Mouse (Mus musculus) midbrain, embryonic 14.5 days (tissue): Measurements from ENCODE around the gene Gm8297. TPM values are rescaled to one million over a fixed set of nuclear protein-coding genes. Genes with fewer than 3 reads are reported as not detected.
"Not testable (repeated sequence)": the region's sequence is repeated elsewhere in the genome, so short reads cannot be mapped to it uniquely, and the experiment has no call there.

ENCODE experiments used
- ATAC-seq: fragments of 200-750 bp; cut with Nextera tagmentation; 2 replicates; pipeline ENCODE4 v1.8.0; 2017; ENCODE audit warnings: moderate number of reproducible peaks, moderate library complexity; ENCODE audit not compliant: low FRiP score, low TSS enrichment
- DNase-seq: peaks from one replicate; pipeline ENCODE4 v3.0.0-alpha.2; 2015
- H3K27ac ChIP-seq: fragments of 300-500 bp; sonication (generic); replicated peaks from 2 replicates; pipeline ENCODE4 v1.5.1; 2014; ENCODE audit warnings: mild to moderate bottlenecking, low read depth, low read length, moderate library complexity
- H3K27me3 ChIP-seq: fragments of 300-500 bp; sonication (generic); 2 replicates; pipeline ENCODE4 v1.6.1; 2014; ENCODE audit warnings: low read length, control low read depth, mixed read lengths; ENCODE audit not compliant: control insufficient read depth, insufficient read depth
- H3K36me3 ChIP-seq: fragments of 300-500 bp; sonication (generic); 2 replicates; pipeline ENCODE4 v1.6.1; 2014; ENCODE audit warnings: low read length, control low read depth; ENCODE audit not compliant: control insufficient read depth, insufficient read depth
- H3K4me1 ChIP-seq: fragments of 300-500 bp; sonication (generic); 2 replicates; pipeline ENCODE4 v1.6.1; 2014; ENCODE audit warnings: mild to moderate bottlenecking, antibody characterized with exemption, low read length, control low read depth; ENCODE audit not compliant: control insufficient read depth, insufficient read depth
- H3K4me2 ChIP-seq: fragments of 300-500 bp; sonication (generic); 2 replicates; pipeline ENCODE4 v1.6.1; 2014; ENCODE audit warnings: mild to moderate bottlenecking, low read length, moderate library complexity
- H3K4me3 ChIP-seq: fragments of 300-500 bp; sonication (generic); replicated peaks from 2 replicates; pipeline ENCODE4 v1.5.1; 2014; ENCODE audit warnings: low read depth, low read length
- H3K9ac ChIP-seq: fragments of 300-500 bp; sonication (generic); replicated peaks from 2 replicates; pipeline ENCODE4 v1.6.1; 2014; ENCODE audit warnings: mild to moderate bottlenecking, low read length, moderate library complexity
- H3K9me3 ChIP-seq: fragments of 300-500 bp; sonication (generic); 2 replicates; pipeline ENCODE4 v1.6.1; 2016; ENCODE audit warnings: low read length, control low read depth, mixed read lengths; ENCODE audit not compliant: control insufficient read depth
- WGBS: fragments of 180-500 bp; shearing (Covaris S2); extraction: QIAGEN DNeasy Blood & Tissue Kit; methylation state at CpG from one replicate; pipeline ENCODE4 v1.1.7; 2014; 5-methylcytosine and 5-hydroxymethylcytosine counted together
- polyA plus RNA-seq: library from polyadenylated mRNA; unstranded; fragments of >200 nt; fragmentation: Nextera tagmentation; extraction: Ambion mirVana; gene quantifications from 2 replicates; pipeline ENCODE4 v1.2.1, GENCODE M21; 2014

Gm8297 gene
- not detected in 2 replicates for polyA plus RNA-seq

DNA sequence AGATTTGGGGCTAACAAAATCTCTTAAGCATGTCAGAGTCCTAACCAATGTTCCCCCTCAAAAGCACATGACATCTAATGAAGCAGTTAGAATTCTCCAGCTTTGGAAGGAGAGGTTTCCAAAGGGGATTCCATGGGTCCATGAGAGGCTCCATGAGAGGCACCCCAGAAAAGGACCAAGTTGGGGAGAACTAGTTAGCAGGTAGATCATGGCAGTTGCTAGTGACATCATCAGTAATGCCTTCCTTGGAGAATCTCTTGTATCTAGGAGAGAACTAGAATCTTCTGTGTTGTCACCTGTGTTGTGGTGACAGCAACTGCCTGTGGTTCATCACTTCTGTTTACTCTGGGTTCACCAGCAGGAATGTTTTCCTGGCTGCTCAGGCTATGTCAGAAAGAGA, at the start of gene Gm8297:
Gene Gm8297 (plus strand): TSS at position 301 of the 400 bp plus-strand sequence.
- not testable (repeated sequence) for H3K9me3 ChIP-seq, H3K9ac ChIP-seq, H3K4me1 ChIP-seq, H3K4me3 ChIP-seq, H3K27me3 ChIP-seq, H3K27ac ChIP-seq, H3K36me3 ChIP-seq, DNase-seq, H3K4me2 ChIP-seq, ATAC-seq

DNA sequence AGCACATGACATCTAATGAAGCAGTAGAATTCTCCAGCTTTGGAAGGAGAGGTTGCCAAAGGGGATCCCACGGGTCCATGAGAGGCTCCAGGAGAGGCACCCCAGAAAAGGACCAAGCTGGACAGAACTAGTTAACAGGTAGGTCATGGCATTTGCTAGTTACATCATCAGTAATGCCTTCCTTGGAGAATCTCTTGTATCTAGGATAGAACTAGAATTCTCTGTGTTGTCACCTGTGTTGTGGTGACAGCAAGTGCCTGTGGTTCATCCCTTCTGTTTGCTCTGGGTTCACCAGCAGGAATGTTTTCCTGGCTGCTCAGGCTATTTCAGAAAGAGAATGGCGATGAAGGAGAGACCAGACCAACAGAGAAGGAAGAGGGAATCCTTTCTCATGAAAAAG, 31.9 kb downstream of the Gm8297 start, which contains the start of gene Gm3298:
Gene Gm3298 (plus strand): TSS at position 301 of the 400 bp plus-strand sequence.
- WGBS = 60% methylated on average over 1 of the region's 2 CpGs
- H3K36me3 ChIP-seq, H3K4me2 ChIP-seq, H3K4me3 ChIP-seq, H3K4me1 ChIP-seq, H3K9me3 ChIP-seq, H3K9ac ChIP-seq, H3K27me3 ChIP-seq, ATAC-seq, DNase-seq, H3K27ac ChIP-seq: not testable (repeated sequence)

Other genes with a start within 250 kb of the Gm8297 start
- gene Gm9602, start 207.6 kb upstream of the Gm8297 start, polyA plus RNA-seq = not detected in 2 replicates
- gene Gm3269, start 145.8 kb upstream of the Gm8297 start, polyA plus RNA-seq = not detected in 2 replicates
- 3.0 and 4.4 TPM in 2 replicates for gene Gm3264, start 128.4 kb upstream of the Gm8297 start, polyA plus RNA-seq
- gene Gm3278, start 91.5 kb upstream of the Gm8297 start, polyA plus RNA-seq = not detected in 2 replicates
- gene Gm3298, start 32.0 kb downstream of the Gm8297 start, polyA plus RNA-seq = not detected in 2 replicates
- not detected in 2 replicates for gene 4930555G01Rik, start 66.7 kb downstream of the Gm8297 start, polyA plus RNA-seq
- 11.2 and 18.7 TPM in 2 replicates for gene Gm8281, start 87.1 kb downstream of the Gm8297 start, polyA plus RNA-seq
- gene Gm8279, start 147.6 kb downstream of the Gm8297 start, polyA plus RNA-seq = 0.45 TPM in 1 of 2 replicates, not detected in the other
- gene Gm3317, start 180.6 kb downstream of the Gm8297 start, polyA plus RNA-seq = not detected in 2 replicates
- gene Gm8271, start 201.9 kb downstream of the Gm8297 start, polyA plus RNA-seq = not detected in 2 replicates